Mouse (Mus musculus): ENCODE data around the gene Tns1. TPM values are rescaled to one million over a fixed set of nuclear protein-coding genes. Genes with fewer than 3 reads are reported as not detected.

The Tns1 gene
- polyA plus RNA-seq, 1 experiment from 2014 or later = 17.1 TPM

- WGBS = 80% methylated on average over 5 of the region's 5 CpGs
- peaks cover 10% of the 10 kb centered on the region; the same call in 1 of the 2 replicates for H3K27me3 ChIP-seq
- no peaks in the 10 kb centered on the region for H3K36me3 ChIP-seq
- peaks cover 35% of the 10 kb centered on the region for H3K4me1 ChIP-seq
- H3K4me2 ChIP-seq (replicated peaks) = no peak overlapping the region
- H3K9me3 ChIP-seq = no peaks in the 10 kb centered on the region
- H3K9ac ChIP-seq (replicated peaks) = no peak overlapping the region
- no peak for ATAC-seq (ENCODE audit: low FRiP score, low read depth)
- no peak overlapping the region for H3K27ac ChIP-seq (replicated peaks)
- no peak overlapping the region for H3K4me3 ChIP-seq
Observed at GRCm38 (mm10) chr1:73964151-73964743, 160.0 kb downstream of the Tns1 start.

GRCm38 (mm10) chr1:73963626-73964025 lies 160.6 kb downstream of the Tns1 start:
- ATAC-seq (ENCODE audit: low FRiP score, low read depth) = no peak

GRCm38 (mm10) chr1:73962668-73963371 lies 161.4 kb downstream of the Tns1 start:
- peak; percentile 91 for ATAC-seq (ENCODE audit: low FRiP score, low read depth)
- Histone ChIP-seq H3K27ac (replicated peaks) (peak overlapping the region; percentile 61; the same call in 1 of the 2 replicates), H3K9ac (replicated peaks) (0 out of 2 replicates have a peak overlapping the region, but pooled peaks have one; percentile 12), H3K27me3 (peaks cover 7% of the 10 kb centered on the region; the same call in 1 of the 2 replicates), H3K4me1 (peaks cover 23% of the 10 kb centered on the region), H3K9me3 (no peaks in the 10 kb centered on the region), H3K4me3 (no peak overlapping the region), H3K4me2 (replicated peaks) (peak overlapping the region; percentile 21; the same call in 1 of the 2 replicates), H3K36me3 (no peaks in the 10 kb centered on the region)
- WGBS = 10% methylated on average over 11 of the region's 12 CpGs

More at GRCm38 (mm10) chr1:73963626-73964025, 160.6 kb downstream of the Tns1 start:
- Histone ChIP-seq H3K36me3 (no peaks in the 10 kb centered on the region), H3K4me1 (peaks cover 29% of the 10 kb centered on the region), H3K4me3 (no peak overlapping the region), H3K9ac (replicated peaks) (no peak overlapping the region), H3K27me3 (peaks cover 10% of the 10 kb centered on the region; the same call in 1 of the 2 replicates), H3K9me3 (no peaks in the 10 kb centered on the region), H3K4me2 (replicated peaks) (no peak overlapping the region), H3K27ac (replicated peaks) (peak overlapping the region; percentile 61; the same call in 1 of the 2 replicates)
- 42% methylated on average over 8 of the region's 8 CpGs for WGBS

- H3K4me3 ChIP-seq = no peak overlapping the region
- H3K27ac ChIP-seq (replicated peaks) = no peak overlapping the region
- H3K36me3 ChIP-seq = no peaks in the 10 kb centered on the region
- H3K4me2 ChIP-seq (replicated peaks) = no peak overlapping the region
- ATAC-seq (ENCODE audit: low FRiP score, low read depth) = no peak
- H3K4me1 ChIP-seq = peaks cover 23% of the 10 kb centered on the region
- peaks cover 4% of the 10 kb centered on the region; the same call in 1 of the 2 replicates for H3K27me3 ChIP-seq
- WGBS = 95% methylated on average over 5 of the region's 5 CpGs
- H3K9ac ChIP-seq (replicated peaks) = no peak overlapping the region
- no peaks in the 10 kb centered on the region for H3K9me3 ChIP-seq
Observed at GRCm38 (mm10) chr1:73962049-73962448, 162.2 kb downstream of the Tns1 start.

- no peaks in the 10 kb centered on the region for H3K36me3 ChIP-seq
Observed at GRCm38 (mm10) chr1:73959758-73960157, 164.5 kb downstream of the Tns1 start.

DNA sequence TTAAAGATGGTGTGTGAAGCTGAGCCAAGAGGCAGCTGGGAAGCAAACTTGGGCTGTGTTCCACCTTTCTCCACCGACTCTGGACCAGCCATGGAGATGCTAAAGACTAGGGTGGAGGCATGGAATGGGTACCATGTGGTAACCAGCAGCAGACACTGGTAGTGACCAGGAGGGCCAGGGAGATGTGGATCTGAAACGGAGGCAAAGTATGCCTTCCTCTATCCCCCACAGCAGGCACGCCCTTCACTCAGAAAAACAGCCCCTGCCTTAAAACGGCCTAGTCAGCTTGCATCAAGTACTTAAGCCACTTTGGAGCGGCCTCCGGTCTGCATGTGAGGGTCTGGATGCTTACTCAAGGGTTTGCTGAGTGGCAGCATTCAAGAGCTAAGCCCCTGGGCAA lies 164.9 kb downstream of the Tns1 start:
- no peaks in the 10 kb centered on the region for H3K9me3 ChIP-seq
- no peak for ATAC-seq (ENCODE audit: low FRiP score, low read depth)
- no peak overlapping the region for H3K27ac ChIP-seq (replicated peaks)
- H3K27me3 ChIP-seq = 0 out of 2 replicates have a peak, but pooled peaks cover 4% of the 10 kb centered on the region
- no peak overlapping the region for H3K4me2 ChIP-seq (replicated peaks)
- 82% methylated on average over 6 of the region's 6 CpGs for WGBS
- peaks cover 36% of the 10 kb centered on the region for H3K4me1 ChIP-seq
- no peak overlapping the region for H3K4me3 ChIP-seq
- H3K9ac ChIP-seq (replicated peaks) = no peak overlapping the region
- H3K36me3 ChIP-seq = no peaks in the 10 kb centered on the region

More at GRCm38 (mm10) chr1:73959758-73960157, 164.5 kb downstream of the Tns1 start:
- 90% methylated on average over 10 of the region's 10 CpGs for WGBS
- ATAC-seq (ENCODE audit: low FRiP score, low read depth) = no peak
- H3K27ac ChIP-seq (replicated peaks) = no peak overlapping the region
- no peak overlapping the region for H3K4me2 ChIP-seq (replicated peaks)
- no peak overlapping the region for H3K9ac ChIP-seq (replicated peaks)
- 0 out of 2 replicates have a peak, but pooled peaks cover 4% of the 10 kb centered on the region for H3K27me3 ChIP-seq
- H3K4me3 ChIP-seq = no peak overlapping the region
- H3K9me3 ChIP-seq = no peaks in the 10 kb centered on the region
- H3K4me1 ChIP-seq = peaks cover 32% of the 10 kb centered on the region

DNA sequence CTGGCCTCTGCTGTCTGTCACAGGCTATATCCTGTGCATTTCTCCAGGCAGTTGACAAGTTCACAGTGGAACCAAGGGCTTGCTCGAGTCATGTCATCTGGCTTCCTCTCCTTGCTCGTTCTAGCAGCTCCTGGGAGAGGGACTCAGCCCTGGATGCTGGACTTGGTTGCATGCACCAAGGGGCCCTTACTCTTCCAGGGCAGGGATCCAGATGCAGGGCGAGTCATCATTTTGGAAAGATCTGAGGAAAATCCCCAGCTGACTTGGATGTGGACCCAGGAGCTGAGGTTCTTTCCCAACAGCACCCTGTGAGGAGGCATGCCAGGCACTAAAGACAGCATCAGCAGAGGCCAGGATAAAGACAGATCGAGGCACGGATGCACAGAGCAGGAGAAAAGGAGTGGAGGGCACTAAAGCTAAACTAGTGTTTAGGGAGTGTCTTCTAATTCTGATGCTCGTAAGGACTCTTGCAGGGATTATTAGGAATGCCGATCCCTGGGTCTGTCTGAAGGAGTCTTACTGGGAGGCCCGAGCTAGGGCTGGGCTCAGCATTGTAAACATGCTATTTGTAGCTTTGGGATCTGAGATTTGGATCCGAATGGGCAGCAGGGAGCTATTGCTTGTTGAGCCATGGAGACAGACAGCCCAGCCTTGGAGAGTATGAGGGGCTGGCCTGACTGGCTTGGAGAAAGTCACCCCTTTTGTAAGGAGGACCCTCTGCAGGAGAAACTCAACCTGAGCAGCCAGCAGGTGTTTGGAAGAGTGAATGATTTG lies 165.9 kb downstream of the Tns1 start:
- H3K4me1 ChIP-seq = peaks cover 28% of the 10 kb centered on the region
- no peaks in the 10 kb centered on the region for H3K36me3 ChIP-seq
- WGBS = 37% methylated on average over 9 of the region's 9 CpGs
- H3K9me3 ChIP-seq = no peaks in the 10 kb centered on the region
- no peak overlapping the region for H3K4me2 ChIP-seq (replicated peaks)
- no peak for ATAC-seq (ENCODE audit: low FRiP score, low read depth)
- H3K27ac ChIP-seq (replicated peaks) = no peak overlapping the region
- no peaks in the 10 kb centered on the region for H3K27me3 ChIP-seq
- no peak overlapping the region for H3K9ac ChIP-seq (replicated peaks)
- no peak overlapping the region for H3K4me3 ChIP-seq

DNA sequence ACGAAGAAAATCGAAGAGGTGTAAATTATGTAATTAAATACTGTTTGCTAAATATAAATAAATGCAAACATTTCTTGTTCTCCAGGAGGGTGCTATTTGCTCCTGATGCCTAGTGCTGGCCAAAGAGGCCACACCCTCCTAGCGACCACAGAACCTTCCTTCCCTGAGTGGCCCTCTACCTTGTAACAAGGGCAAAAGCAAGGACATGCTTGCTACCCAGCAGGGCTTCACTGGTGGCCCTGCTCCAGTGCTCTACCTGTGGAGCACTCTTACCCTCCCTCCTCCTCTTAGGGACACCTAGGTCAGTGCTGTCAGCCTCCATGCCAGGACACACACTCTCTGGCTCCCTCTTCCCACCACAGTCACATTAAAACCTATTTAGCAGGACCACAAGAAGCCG lies 166.8 kb downstream of the Tns1 start:
- Histone ChIP-seq H3K27me3 (no peaks in the 10 kb centered on the region), H3K4me1 (peaks cover 19% of the 10 kb centered on the region), H3K9ac (replicated peaks) (no peak overlapping the region), H3K27ac (replicated peaks) (no peak overlapping the region), H3K36me3 (no peaks in the 10 kb centered on the region), H3K4me3 (no peak overlapping the region), H3K9me3 (no peaks in the 10 kb centered on the region), H3K4me2 (replicated peaks) (no peak overlapping the region)
- 91% methylated on average over 4 of the region's 4 CpGs for WGBS
- ATAC-seq (ENCODE audit: low FRiP score, low read depth) = no peak

DNA sequence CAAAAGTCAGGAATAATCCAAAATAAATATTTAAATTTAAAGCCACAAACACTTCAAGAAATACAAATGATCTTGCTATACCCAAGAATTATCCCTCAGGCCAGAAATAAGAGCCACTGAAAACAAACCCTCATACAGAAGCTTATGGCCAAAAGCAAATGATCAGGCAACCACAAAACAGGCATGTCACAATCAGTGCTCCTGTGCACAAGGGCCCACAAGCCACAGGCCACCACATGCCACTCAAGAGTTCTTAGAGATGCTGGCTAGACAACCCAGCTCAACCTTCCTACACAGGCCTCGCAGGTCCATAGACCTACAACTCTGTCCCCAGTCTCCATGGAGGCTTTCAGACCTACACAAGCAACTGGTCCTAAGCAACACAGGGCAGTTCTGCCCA lies 167.9 kb downstream of the Tns1 start:
- H3K36me3 ChIP-seq = no peaks in the 10 kb centered on the region
- no peak overlapping the region for H3K4me3 ChIP-seq
- 89% methylated on average over 1 of the region's 1 CpGs for WGBS
- no peak overlapping the region for H3K9ac ChIP-seq (replicated peaks)
- no peak overlapping the region for H3K27ac ChIP-seq (replicated peaks)
- H3K9me3 ChIP-seq = no peaks in the 10 kb centered on the region
- H3K4me1 ChIP-seq = peaks cover 16% of the 10 kb centered on the region
- H3K27me3 ChIP-seq = no peaks in the 10 kb centered on the region
- ATAC-seq (ENCODE audit: low FRiP score, low read depth) = no peak
- H3K4me2 ChIP-seq (replicated peaks) = no peak overlapping the region

DNA sequence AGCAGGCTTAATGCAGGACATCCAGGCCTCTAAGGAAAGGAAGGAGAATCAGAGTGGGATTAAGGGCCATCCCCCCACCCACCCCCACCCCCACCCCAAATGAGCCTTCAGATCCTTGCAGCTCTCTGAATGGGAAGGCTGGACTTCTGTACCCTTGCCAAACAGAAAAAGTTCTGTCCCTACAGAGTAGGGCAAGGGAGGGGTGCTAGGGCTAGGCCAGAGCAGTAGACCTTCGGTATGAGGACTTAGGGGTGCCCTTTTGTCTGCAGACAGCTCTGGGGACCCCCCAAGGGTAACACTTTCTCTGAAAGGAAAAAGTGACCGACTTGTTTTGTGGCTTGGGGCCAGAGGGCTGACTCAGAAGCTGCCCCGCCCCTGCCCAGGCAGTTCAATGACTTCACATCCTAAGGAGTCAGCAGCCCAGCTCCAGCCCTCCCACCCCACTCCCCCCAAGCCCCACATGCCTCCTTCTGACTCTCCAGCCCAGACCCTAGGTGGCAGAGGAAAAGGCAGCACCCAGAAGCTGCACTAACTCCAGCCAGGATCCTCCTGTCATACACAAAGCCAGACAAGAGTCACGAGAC lies 168.9 kb downstream of the Tns1 start:
- no peaks in the 10 kb centered on the region for H3K27me3 ChIP-seq
- no peaks in the 10 kb centered on the region for H3K9me3 ChIP-seq
- peaks cover 16% of the 10 kb centered on the region for H3K4me1 ChIP-seq
- no peak overlapping the region for H3K4me3 ChIP-seq
- WGBS = 22% methylated on average over 4 of the region's 4 CpGs
- no peak overlapping the region for H3K9ac ChIP-seq (replicated peaks)
- no peak overlapping the region for H3K27ac ChIP-seq (replicated peaks)
- no peaks in the 10 kb centered on the region for H3K36me3 ChIP-seq
- no peak for ATAC-seq (ENCODE audit: low FRiP score, low read depth)
- H3K4me2 ChIP-seq (replicated peaks) = no peak overlapping the region

GRCm38 (mm10) chr1:73954614-73955013 lies 169.6 kb downstream of the Tns1 start:
- H3K9me3 ChIP-seq = no peaks in the 10 kb centered on the region
- H3K4me1 ChIP-seq = peaks cover 16% of the 10 kb centered on the region
- no peak overlapping the region for H3K27ac ChIP-seq (replicated peaks)
- H3K4me3 ChIP-seq = no peak overlapping the region
- H3K9ac ChIP-seq (replicated peaks) = no peak overlapping the region
- H3K27me3 ChIP-seq = no peaks in the 10 kb centered on the region
- no peaks in the 10 kb centered on the region for H3K36me3 ChIP-seq
- no peak for ATAC-seq (ENCODE audit: low FRiP score, low read depth)
- no peak overlapping the region for H3K4me2 ChIP-seq (replicated peaks)
- 51% methylated on average over 4 of the region's 4 CpGs for WGBS
